Mouse (Mus musculus): ENCODE measurements at regions not wholly inside any gene's neighbourhood (a gene's known extent, or its start where the extent isn't known, plus 50 kb on each side); places are given as distances from the start of the nearest gene placed in this dataset.

- 57% methylated on average over 6 of the region's 6 CpGs for WGBS
- no peaks in the 10 kb centered on the region for H3K36me3 ChIP-seq (ENCODE audit: control insufficient read depth, insufficient read depth, low read length)
Observed at GRCm38 (mm10) chr2:115455593-115455992, 125.9 kb upstream of the BC052040 start.

GRCm38 (mm10) chr2:115456372-115457022 lies 125.0 kb upstream of the BC052040 start:
- Histone ChIP-seq H3K9ac (ENCODE audit: low read length) (no peak overlapping the region), H3K4me1 (ENCODE audit: control insufficient read depth, insufficient read depth, low read length) (peaks cover 6% of the 10 kb centered on the region; the same call in 1 of the 2 replicates), H3K36me3 (ENCODE audit: control insufficient read depth, insufficient read depth, low read length) (no peaks in the 10 kb centered on the region), H3K4me2 (ENCODE audit: low read depth, low read length) (no peak overlapping the region), H3K27ac (ENCODE audit: low read length) (no peak overlapping the region), H3K4me3 (replicated peaks; ENCODE audit: low read length) (no peak overlapping the region), H3K9me3 (replicated peaks; ENCODE audit: control insufficient read depth, low read length) (no peaks in the 10 kb centered on the region), H3K27me3 (ENCODE audit: control insufficient read depth, insufficient read depth, low read length) (no peaks in the 10 kb centered on the region)
- 71% methylated on average over 5 of the region's 5 CpGs for WGBS
- ATAC-seq (ENCODE audit: insufficient read depth, low FRiP score): no peak

More at GRCm38 (mm10) chr2:115455593-115455992, 125.9 kb upstream of the BC052040 start:
- no peak overlapping the region for H3K9ac ChIP-seq (ENCODE audit: low read length)
- H3K27me3 ChIP-seq (ENCODE audit: control insufficient read depth, insufficient read depth, low read length): no peaks in the 10 kb centered on the region
- no peak overlapping the region for H3K27ac ChIP-seq (ENCODE audit: low read length)
- H3K9me3 ChIP-seq (replicated peaks; ENCODE audit: control insufficient read depth, low read length): no peaks in the 10 kb centered on the region
- ATAC-seq (ENCODE audit: insufficient read depth, low FRiP score): no peak
- H3K4me1 ChIP-seq (ENCODE audit: control insufficient read depth, insufficient read depth, low read length): peaks cover 6% of the 10 kb centered on the region; the same call in 1 of the 2 replicates
- no peak overlapping the region for H3K4me2 ChIP-seq (ENCODE audit: low read depth, low read length)
- H3K4me3 ChIP-seq (replicated peaks; ENCODE audit: low read length): no peak overlapping the region

- Histone ChIP-seq H3K27ac (ENCODE audit: low read length) (peak overlapping the region; percentile 50), H3K36me3 (ENCODE audit: control insufficient read depth, insufficient read depth, low read length) (no peaks in the 10 kb centered on the region), H3K4me1 (ENCODE audit: control insufficient read depth, insufficient read depth, low read length) (peaks cover 6% of the 10 kb centered on the region; the same call in 1 of the 2 replicates), H3K4me3 (replicated peaks; ENCODE audit: low read length) (no peak overlapping the region), H3K27me3 (ENCODE audit: control insufficient read depth, insufficient read depth, low read length) (no peaks in the 10 kb centered on the region), H3K4me2 (ENCODE audit: low read depth, low read length) (no peak overlapping the region), H3K9me3 (replicated peaks; ENCODE audit: control insufficient read depth, low read length) (no peaks in the 10 kb centered on the region), H3K9ac (ENCODE audit: low read length) (no peak overlapping the region)
- WGBS: 37% methylated on average over 5 of the region's 5 CpGs
- peak; percentile 69 for ATAC-seq (ENCODE audit: insufficient read depth, low FRiP score)
Observed at GRCm38 (mm10) chr2:115460028-115460881, 121.3 kb upstream of the BC052040 start.

GRCm38 (mm10) chr2:115460882-115461151 lies 120.7 kb upstream of the BC052040 start:
- Histone ChIP-seq H3K4me2 (ENCODE audit: low read depth, low read length) (no peak overlapping the region), H3K36me3 (ENCODE audit: control insufficient read depth, insufficient read depth, low read length) (no peaks in the 10 kb centered on the region), H3K4me1 (ENCODE audit: control insufficient read depth, insufficient read depth, low read length) (peaks cover 6% of the 10 kb centered on the region; the same call in 1 of the 2 replicates), H3K9ac (ENCODE audit: low read length) (no peak overlapping the region), H3K27ac (ENCODE audit: low read length) (peak overlapping the region; percentile 50; the same call in 1 of the 2 replicates), H3K9me3 (replicated peaks; ENCODE audit: control insufficient read depth, low read length) (no peaks in the 10 kb centered on the region), H3K27me3 (ENCODE audit: control insufficient read depth, insufficient read depth, low read length) (no peaks in the 10 kb centered on the region), H3K4me3 (replicated peaks; ENCODE audit: low read length) (no peak overlapping the region)
- peak; percentile 66 for ATAC-seq (ENCODE audit: insufficient read depth, low FRiP score)
- WGBS: 48% methylated on average over 1 of the region's 1 CpGs

GRCm38 (mm10) chr2:115466170-115466569 lies 115.3 kb upstream of the BC052040 start:
- ATAC-seq (ENCODE audit: insufficient read depth, low FRiP score): no peak
- Histone ChIP-seq H3K9ac (ENCODE audit: low read length) (no peak overlapping the region), H3K4me2 (ENCODE audit: low read depth, low read length) (no peak overlapping the region), H3K27ac (ENCODE audit: low read length) (no peak overlapping the region), H3K4me1 (ENCODE audit: control insufficient read depth, insufficient read depth, low read length) (no peaks in the 10 kb centered on the region; the same call in 1 of the 2 replicates), H3K36me3 (ENCODE audit: control insufficient read depth, insufficient read depth, low read length) (no peaks in the 10 kb centered on the region), H3K9me3 (replicated peaks; ENCODE audit: control insufficient read depth, low read length) (no peaks in the 10 kb centered on the region), H3K4me3 (replicated peaks; ENCODE audit: low read length) (no peak overlapping the region), H3K27me3 (ENCODE audit: control insufficient read depth, insufficient read depth, low read length) (no peaks in the 10 kb centered on the region)
- WGBS: 71% methylated on average over 4 of the region's 4 CpGs

- ATAC-seq (ENCODE audit: insufficient read depth, low FRiP score): no peak
Observed at GRCm38 (mm10) chr2:115467107-115467745, 114.3 kb upstream of the BC052040 start.

GRCm38 (mm10) chr2:115467936-115468335 lies 113.6 kb upstream of the BC052040 start:
- peak overlapping the region; percentile 10 for H3K4me2 ChIP-seq (ENCODE audit: low read depth, low read length)
- H3K4me1 ChIP-seq (ENCODE audit: control insufficient read depth, insufficient read depth, low read length): no peaks in the 10 kb centered on the region; the same call in 1 of the 2 replicates
- H3K4me3 ChIP-seq (replicated peaks; ENCODE audit: low read length): no peak overlapping the region
- peak overlapping the region; percentile 66 for H3K27ac ChIP-seq (ENCODE audit: low read length)
- no peak for ATAC-seq (ENCODE audit: insufficient read depth, low FRiP score)
- no peaks in the 10 kb centered on the region for H3K9me3 ChIP-seq (replicated peaks; ENCODE audit: control insufficient read depth, low read length)
- WGBS: 59% methylated on average over 6 of the region's 6 CpGs
- H3K27me3 ChIP-seq (ENCODE audit: control insufficient read depth, insufficient read depth, low read length): no peaks in the 10 kb centered on the region
- H3K36me3 ChIP-seq (ENCODE audit: control insufficient read depth, insufficient read depth, low read length): no peaks in the 10 kb centered on the region
- no peak overlapping the region for H3K9ac ChIP-seq (ENCODE audit: low read length)

More at GRCm38 (mm10) chr2:115467107-115467745, 114.3 kb upstream of the BC052040 start:
- peak overlapping the region; percentile 25; the same call in 1 of the 2 replicates for H3K27ac ChIP-seq (ENCODE audit: low read length)
- 70% methylated on average over 11 of the region's 11 CpGs for WGBS
- H3K4me2 ChIP-seq (ENCODE audit: low read depth, low read length): no peak overlapping the region
- no peak overlapping the region for H3K4me3 ChIP-seq (replicated peaks; ENCODE audit: low read length)
- no peaks in the 10 kb centered on the region for H3K27me3 ChIP-seq (ENCODE audit: control insufficient read depth, insufficient read depth, low read length)
- no peak overlapping the region for H3K9ac ChIP-seq (ENCODE audit: low read length)
- no peaks in the 10 kb centered on the region for H3K9me3 ChIP-seq (replicated peaks; ENCODE audit: control insufficient read depth, low read length)
- no peaks in the 10 kb centered on the region for H3K36me3 ChIP-seq (ENCODE audit: control insufficient read depth, insufficient read depth, low read length)
- H3K4me1 ChIP-seq (ENCODE audit: control insufficient read depth, insufficient read depth, low read length): no peaks in the 10 kb centered on the region; the same call in 1 of the 2 replicates

- peak overlapping the region; percentile 66; the same call in 1 of the 2 replicates for H3K27ac ChIP-seq (ENCODE audit: low read length)
- H3K9ac ChIP-seq (ENCODE audit: low read length): no peak overlapping the region
- 39% methylated on average over 7 of the region's 7 CpGs for WGBS
- H3K4me2 ChIP-seq (ENCODE audit: low read depth, low read length): peak overlapping the region; percentile 10
- H3K27me3 ChIP-seq (ENCODE audit: control insufficient read depth, insufficient read depth, low read length): no peaks in the 10 kb centered on the region
- H3K36me3 ChIP-seq (ENCODE audit: control insufficient read depth, insufficient read depth, low read length): no peaks in the 10 kb centered on the region
- no peaks in the 10 kb centered on the region; the same call in 1 of the 2 replicates for H3K4me1 ChIP-seq (ENCODE audit: control insufficient read depth, insufficient read depth, low read length)
- H3K4me3 ChIP-seq (replicated peaks; ENCODE audit: low read length): no peak overlapping the region
- no peak for ATAC-seq (ENCODE audit: insufficient read depth, low FRiP score)
- no peaks in the 10 kb centered on the region for H3K9me3 ChIP-seq (replicated peaks; ENCODE audit: control insufficient read depth, low read length)
Observed at GRCm38 (mm10) chr2:115468471-115468909, 113.0 kb upstream of the BC052040 start.

Measured in stomach, embryonic 16.5 days (tissue).